13 mouse cellular contexts compared by ENCODE assay signal in the genomic region with DNA sequence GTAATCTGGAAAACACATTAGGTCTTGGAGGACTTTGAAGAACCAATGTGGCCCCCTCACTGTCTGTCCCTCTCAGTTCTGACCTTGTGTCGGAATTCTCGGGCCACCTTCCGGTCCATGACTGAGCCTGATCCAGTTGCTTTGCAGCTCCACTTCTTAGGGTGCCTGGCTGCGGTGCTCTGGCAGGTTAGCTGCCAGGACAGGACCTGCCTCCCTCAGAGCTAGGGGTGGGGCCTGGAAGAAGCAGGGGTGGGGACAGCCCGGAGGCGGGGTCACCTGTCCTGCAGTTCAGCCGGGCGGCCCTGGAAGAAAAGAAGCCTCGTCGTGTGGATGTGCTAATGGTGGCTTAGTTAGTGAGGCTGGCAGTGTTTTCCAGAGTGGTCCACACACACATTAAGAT. TPM values are rescaled to one million over a fixed set of nuclear protein-coding genes. Genes with fewer than 3 reads are reported as not detected.
DNase-seq lines count a peak whose midpoint lies in the region; ATAC-seq and TF ChIP-seq lines count a peak whose summit lies in the region.
"Had no signal": no experiment of that assay in that cellular context is flagged by ENCODE, and none has a peak within 500 bp of the region (broad histone marks: within the 10 kb centered on the region; RNA-seq: fewer than 3 reads in every experiment).

A gene (minus strand): TSS at position 158 of the 400 bp plus-strand sequence.

- H3K9me3 ChIP-seq in lung, embryonic 16.5 days (ENCODE audit: control insufficient read depth, low read length): no peaks in the 10 kb centered on the region
- no peaks in the 10 kb centered on the region for H3K9me3 ChIP-seq in heart, embryonic 16.5 days (replicated peaks; ENCODE audit: control insufficient read depth, low read length)
- no peaks in the 10 kb centered on the region for H3K9me3 ChIP-seq in midbrain, embryonic 16.5 days (replicated peaks; ENCODE audit: control insufficient read depth, low read length, poor library complexity, severe bottlenecking)
- H3K9me3 ChIP-seq: liver, embryonic 15.5 days; midbrain, embryonic 15.5 days had no signal

- H3K9ac ChIP-seq in lung, embryonic 16.5 days (ENCODE audit: low read length): no peak within 1 kb of the TSS
- H3K9ac ChIP-seq in heart, embryonic 16.5 days (ENCODE audit: low read length): peak within 1 kb of the TSS; percentile 2
- no peak within 1 kb of the TSS for H3K9ac ChIP-seq in midbrain, embryonic 16.5 days (ENCODE audit: low read depth, low read length)
- H3K9ac ChIP-seq: liver, embryonic 15.5 days; midbrain, embryonic 15.5 days had no signal

- no peak for TF ChIP-seq POLR2A in lung, adult 2 months (IDR thresholded peaks at IDR 0.05; ENCODE audit: borderline replicate concordance, extremely low read depth, low read depth, low read length)
- peak; percentile 96 for TF ChIP-seq POLR2A in small intestine, adult 2 months (IDR thresholded peaks at IDR 0.05; ENCODE audit: low read depth, low read length)

- no peaks in the 10 kb centered on the region for H3K4me1 ChIP-seq in lung, embryonic 16.5 days (replicated peaks; ENCODE audit: control insufficient read depth, insufficient read depth, low read length)
- no peaks in the 10 kb centered on the region for H3K4me1 ChIP-seq in lung, adult 2 months (ENCODE audit: control insufficient read depth, insufficient read depth, low read length)
- H3K4me1 ChIP-seq in heart, embryonic 16.5 days (ENCODE audit: control insufficient read depth, insufficient read depth, low read length): 0 out of 2 replicates have a peak, but pooled peaks cover 2% of the 10 kb centered on the region
- peaks cover 9% of the 10 kb centered on the region for H3K4me1 ChIP-seq in small intestine, adult 2 months (ENCODE audit: control insufficient read depth, insufficient read depth, insufficient read length, low read length)
- H3K4me1 ChIP-seq in midbrain, embryonic 16.5 days (ENCODE audit: control insufficient read depth, insufficient read depth, low read length): peaks cover 19% of the 10 kb centered on the region
- H3K4me1 ChIP-seq: liver, embryonic 15.5 days had no signal

- 21% methylated on average over 10 of the region's 10 CpGs for WGBS in lung, embryonic 16.5 days
- 20% methylated on average over 10 of the region's 10 CpGs for WGBS in lung, adult 2 months
- 24% methylated on average over 10 of the region's 10 CpGs for WGBS in heart, embryonic 16.5 days
- WGBS in small intestine, adult 2 months: 14% methylated on average over 10 of the region's 10 CpGs
- WGBS in midbrain, embryonic 16.5 days: 28% methylated on average over 10 of the region's 10 CpGs

- no peaks in the 10 kb centered on the region for H3K27me3 ChIP-seq in lung, embryonic 16.5 days (ENCODE audit: control insufficient read depth, insufficient read depth, low read depth, low read length)
- H3K27me3 ChIP-seq in heart, embryonic 16.5 days (ENCODE audit: control insufficient read depth, insufficient read depth, low read length): no peaks in the 10 kb centered on the region
- no peaks in the 10 kb centered on the region for H3K27me3 ChIP-seq in small intestine, adult 2 months (ENCODE audit: control insufficient read depth, insufficient read depth, low read length)
- no peaks in the 10 kb centered on the region; the same call in 1 of the 2 replicates for H3K27me3 ChIP-seq in midbrain, embryonic 16.5 days (ENCODE audit: control insufficient read depth, insufficient read depth, low read depth, low read length)
- H3K27me3 ChIP-seq: liver, embryonic 15.5 days; midbrain, embryonic 15.5 days had no signal

- no peaks in the 10 kb centered on the region for H3K36me3 ChIP-seq in lung, embryonic 16.5 days (ENCODE audit: control insufficient read depth, insufficient read depth, low read length)
- H3K36me3 ChIP-seq in heart, embryonic 16.5 days (ENCODE audit: control insufficient read depth, insufficient read depth): no peaks in the 10 kb centered on the region
- peaks cover 9% of the 10 kb centered on the region for H3K36me3 ChIP-seq in small intestine, adult 2 months (ENCODE audit: control insufficient read depth, insufficient read depth, low read length)
- no peaks in the 10 kb centered on the region for H3K36me3 ChIP-seq in midbrain, embryonic 16.5 days (ENCODE audit: control insufficient read depth, insufficient read depth, low read length)
- H3K36me3 ChIP-seq: liver, embryonic 15.5 days; midbrain, embryonic 15.5 days had no signal

- no peak within 1 kb of the TSS for H3K4me3 ChIP-seq in lung, embryonic 16.5 days (ENCODE audit: low read length)
- no peak within 1 kb of the TSS for H3K4me3 ChIP-seq in lung, adult 2 months (replicated peaks; ENCODE audit: extremely low read depth, low read depth, low read length)
- H3K4me3 ChIP-seq in heart, embryonic 16.5 days (ENCODE audit: low read length): peak within 1 kb of the TSS; percentile 9
- H3K4me3 ChIP-seq in small intestine, adult 2 months (ENCODE audit: low read depth, low read length): peak within 1 kb of the TSS; percentile 84
- no peak within 1 kb of the TSS for H3K4me3 ChIP-seq in midbrain, embryonic 16.5 days (ENCODE audit: low read depth, low read length)
- H3K4me3 ChIP-seq: liver, embryonic 15.5 days; midbrain, embryonic 15.5 days had no signal

- H3K4me2 ChIP-seq in lung, embryonic 16.5 days (ENCODE audit: low read depth, low read length): no peak within 1 kb of the TSS
- H3K4me2 ChIP-seq in heart, embryonic 16.5 days (ENCODE audit: low read depth, low read length): peak within 1 kb of the TSS; percentile 19
- H3K4me2 ChIP-seq in midbrain, embryonic 16.5 days (ENCODE audit: low read length): no peak within 1 kb of the TSS
- H3K4me2 ChIP-seq: liver, embryonic 15.5 days; midbrain, embryonic 15.5 days had no signal

- ATAC-seq in lung, embryonic 16.5 days (ENCODE audit: low read depth): peak; percentile 71; the same call in 1 of the 2 replicates
- ATAC-seq in heart, embryonic 16.5 days (replicated peaks; ENCODE audit: extremely low read depth, insufficient read depth, low FRiP score): peak; percentile 56; the same call in 1 of the 2 replicates
- ATAC-seq in midbrain, embryonic 16.5 days: no peak
- ATAC-seq: midbrain, embryonic 15.5 days had no signal

- no peak for TF ChIP-seq CTCF in lung, adult 2 months (IDR thresholded peaks at IDR 0.05; ENCODE audit: insufficient read depth, low read length)
- TF ChIP-seq CTCF in small intestine, adult 2 months (IDR thresholded peaks at IDR 0.05; ENCODE audit: extremely low read depth, insufficient read length, insufficient replicate concordance, low read depth, low read length): no peak

- DNase-seq in lung, adult 2 months: no peak
- DNase-seq in kidney, adult 9 months: peak; percentile 85
- no peak for DNase-seq in T-cell, adult 2 months (ENCODE audit: low spot score)
- no peak for DNase-seq in layer of hippocampus, postnatal 10 days (ENCODE audit: low spot score in 2 of 2)
- DNase-seq: adrenal gland, adult 2 months; cerebellum, adult 11 months had no signal

- H3K27ac ChIP-seq in lung, embryonic 16.5 days (ENCODE audit: low read length): no peak within 1 kb of the TSS
- no peak within 1 kb of the TSS for H3K27ac ChIP-seq in heart, embryonic 16.5 days (ENCODE audit: low read length)
- peak within 1 kb of the TSS; percentile 98 for H3K27ac ChIP-seq in small intestine, adult 2 months (ENCODE audit: insufficient read depth, low read depth, low read length)
- H3K27ac ChIP-seq in midbrain, embryonic 16.5 days (ENCODE audit: low read length): no peak within 1 kb of the TSS
- H3K27ac ChIP-seq: liver, embryonic 15.5 days had no signal

RNA-seq across cellular contexts. Expression of the gene that starts here (rescaled TPM):
- polyA plus RNA-seq in lung, embryonic 16.5 days (2015; fragmentation: Nextera tagmentation; extraction: Ambion mirVana): 0.19 and 0.20 TPM in 2 replicates
- 0.36 TPM in 1 of 2 replicates, not detected in the other for polyA plus RNA-seq in lung, adult 2 months (2012; rRNA removed)
- polyA plus RNA-seq in heart, embryonic 16.5 days (2015; fragmentation: Nextera tagmentation; extraction: Ambion mirVana): 2.5 and 2.7 TPM in 2 replicates
- polyA plus RNA-seq in small intestine, adult 2 months (2012; rRNA removed): 34.5 and 105 TPM in 2 replicates
- polyA plus RNA-seq in midbrain, embryonic 16.5 days (2015; fragmentation: Nextera tagmentation; extraction: Ambion mirVana): 1.6 and 2.3 TPM in 2 replicates
- total RNA-seq in layer of hippocampus, postnatal 10 days (2021): under 1 TPM in 1 of 2 experiments, not detected in 1; 0.21 TPM
- polyA plus RNA-seq: urinary bladder, adult 2 months had no signal

Comparison
In these comparisons a context has a peak if more than half of its experiments do, and no peak if none do; other contexts are left out.
1. Peak in ATAC-seq in lung, embryonic 16.5 days; RNA of the gene not detected or under 1 TPM.
2. H3K4me3 ChIP-seq: peak in heart, embryonic 16.5 days (single experiment) and small intestine, adult 2 months (single experiment); none in lung, embryonic 16.5 days (single experiment), lung, adult 2 months (single experiment) and midbrain, embryonic 16.5 days (single experiment).